ENCODE assay signal across 24 mouse cellular contexts in the genomic region with DNA sequence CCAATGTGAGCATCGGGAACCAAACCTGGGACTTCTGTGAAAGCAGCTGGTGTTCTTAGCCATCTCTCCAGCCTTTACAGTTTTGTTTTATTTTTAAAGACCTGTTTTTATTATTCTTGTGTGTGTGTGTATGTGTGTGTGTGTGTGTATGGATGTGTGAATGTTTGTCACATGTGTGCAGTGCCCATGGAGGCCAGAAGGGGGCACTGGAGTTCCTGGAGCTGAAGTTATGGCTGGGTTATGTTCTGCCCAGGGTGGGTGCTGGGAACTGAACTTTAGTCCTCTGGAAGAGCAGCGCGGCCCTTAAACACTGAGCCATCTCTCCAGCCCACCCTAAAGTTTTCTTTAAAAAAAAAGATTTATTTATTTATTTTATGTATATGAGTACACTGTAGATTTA. TPM values are rescaled to one million over a fixed set of nuclear protein-coding genes. Genes with fewer than 3 reads are reported as not detected.
DNase-seq lines count a peak whose midpoint lies in the region; ATAC-seq and TF ChIP-seq lines count a peak whose summit lies in the region.
"Had no signal": no experiment of that assay in that cellular context is flagged by ENCODE, and none has a peak within 500 bp of the region (broad histone marks: within the 10 kb centered on the region; RNA-seq: fewer than 3 reads in every experiment).

No protein-coding gene starts in this region.

- no peaks in the 10 kb centered on the region for H3K4me1 ChIP-seq in hindbrain, postnatal 0 days (ENCODE audit: insufficient read depth, low read length)
- H3K4me1 ChIP-seq in hindbrain, embryonic 12.5 days: no peaks in the 10 kb centered on the region
- H3K4me1 ChIP-seq in liver, postnatal 0 days (ENCODE audit: insufficient read depth): no peaks in the 10 kb centered on the region
- peaks cover 53% of the 10 kb centered on the region for H3K4me1 ChIP-seq in E14TG2a.4 (replicated peaks; ENCODE audit: low read depth, low read length)
- peaks cover 6% of the 10 kb centered on the region; the same call in 1 of the 2 replicates for H3K4me1 ChIP-seq in forebrain, embryonic 10.5 days
- H3K4me1 ChIP-seq: limb, embryonic 12.5 days; midbrain, embryonic 15.5 days; neural tube, embryonic 15.5 days had no signal

- DNase-seq in hindbrain, postnatal 0 days (ENCODE audit: low spot score): no peak
- DNase-seq in liver, postnatal 0 days: no peak
- no peak for DNase-seq in liver
- DNase-seq in ZHBTc4 (ENCODE audit: low read depth, low spot score): peak; percentile 36
- DNase-seq in forebrain, embryonic 10.5 days (ENCODE audit: extremely low spot score, low spot score): no peak
- DNase-seq: adrenal gland, postnatal 14 days; cerebellum, adult 8-10 months; cerebellum, postnatal 36 days; gastrocnemius, postnatal 14 days; heart, adult 11 months; heart, postnatal 14 days; kidney, postnatal 36 days; layer of hippocampus, postnatal 36 days; right cerebral cortex, adult 18-20 months; right cerebral cortex, postnatal 4 days had no signal

- H3K9me3 ChIP-seq in hindbrain, postnatal 0 days (ENCODE audit: low read length): no peaks in the 10 kb centered on the region
- H3K9me3 ChIP-seq in hindbrain, embryonic 12.5 days (replicated peaks): peaks cover 11% of the 10 kb centered on the region
- H3K9me3 ChIP-seq in liver, postnatal 0 days (ENCODE audit: low read length): peaks cover 9% of the 10 kb centered on the region
- H3K9me3 ChIP-seq in E14TG2a.4 (ENCODE audit: low read length): no peaks in the 10 kb centered on the region; the same call in 1 of the 2 replicates
- peaks cover 17% of the 10 kb centered on the region for H3K9me3 ChIP-seq in forebrain, embryonic 10.5 days
- H3K9me3 ChIP-seq: midbrain, embryonic 15.5 days had no signal

- peaks cover 13% of the 10 kb centered on the region; the same call in 1 of the 2 replicates for H3K36me3 ChIP-seq in hindbrain, postnatal 0 days (ENCODE audit: insufficient read depth, low read length)
- peaks cover 26% of the 10 kb centered on the region for H3K36me3 ChIP-seq in hindbrain, embryonic 12.5 days
- peaks cover 81% of the 10 kb centered on the region for H3K36me3 ChIP-seq in liver, postnatal 0 days (replicated peaks; ENCODE audit: insufficient read depth, low read length)
- peaks cover 59% of the 10 kb centered on the region for H3K36me3 ChIP-seq in E14TG2a.4 (ENCODE audit: insufficient read depth, low read length)
- H3K36me3 ChIP-seq in forebrain, embryonic 10.5 days (replicated peaks): peaks cover 76% of the 10 kb centered on the region
- H3K36me3 ChIP-seq: midbrain, embryonic 15.5 days had no signal

- no peak overlapping the region for H3K4me2 ChIP-seq in hindbrain, postnatal 0 days (ENCODE audit: low read depth, low read length)
- no peak overlapping the region for H3K4me2 ChIP-seq in hindbrain, embryonic 12.5 days (replicated peaks)
- no peak overlapping the region for H3K4me2 ChIP-seq in liver, postnatal 0 days (ENCODE audit: low read depth, low read length)
- H3K4me2 ChIP-seq: heart, embryonic 13.5 days; limb, embryonic 12.5 days; midbrain, embryonic 15.5 days; neural tube, embryonic 15.5 days had no signal

- H3K4me3 ChIP-seq in hindbrain, postnatal 0 days (ENCODE audit: low read length): no peak overlapping the region
- H3K4me3 ChIP-seq in hindbrain, embryonic 12.5 days: no peak overlapping the region
- no peak overlapping the region for H3K4me3 ChIP-seq in liver, postnatal 0 days (ENCODE audit: low read depth, low read length)
- no peak overlapping the region for H3K4me3 ChIP-seq in E14TG2a.4 (replicated peaks; ENCODE audit: low read length)
- no peak overlapping the region for H3K4me3 ChIP-seq in forebrain, embryonic 10.5 days
- H3K4me3 ChIP-seq: heart, embryonic 13.5 days; limb, embryonic 12.5 days; megakaryocyte, embryonic 14.5 days; midbrain, embryonic 15.5 days; neural tube, embryonic 15.5 days had no signal

- no peak overlapping the region for H3K9ac ChIP-seq in hindbrain, postnatal 0 days (replicated peaks; ENCODE audit: low read length)
- no peak overlapping the region for H3K9ac ChIP-seq in hindbrain, embryonic 12.5 days
- no peak overlapping the region for H3K9ac ChIP-seq in liver, postnatal 0 days (replicated peaks)
- H3K9ac ChIP-seq: heart, embryonic 13.5 days; limb, embryonic 12.5 days; midbrain, embryonic 15.5 days; neural tube, embryonic 15.5 days had no signal

- no peak for TF ChIP-seq EP300 in liver, postnatal 0 days (IDR thresholded peaks at IDR 0.05; ENCODE audit: low read depth)

- H3K27ac ChIP-seq in hindbrain, postnatal 0 days: no peak overlapping the region
- H3K27ac ChIP-seq in hindbrain, embryonic 12.5 days: no peak overlapping the region
- H3K27ac ChIP-seq in liver, postnatal 0 days (ENCODE audit: low read depth): no peak overlapping the region
- no peak overlapping the region for H3K27ac ChIP-seq in forebrain, embryonic 10.5 days
- H3K27ac ChIP-seq: heart, embryonic 13.5 days; limb, embryonic 12.5 days; midbrain, embryonic 15.5 days; neural tube, embryonic 15.5 days had no signal

- ATAC-seq in hindbrain, postnatal 0 days: no peak
- ATAC-seq in hindbrain, embryonic 12.5 days (ENCODE audit: low FRiP score): no peak
- no peak for ATAC-seq in liver, postnatal 0 days
- ATAC-seq: CD4-positive, CD25-positive, alpha-beta regulatory T cell, adult 4 months; forebrain, embryonic 14.5 days; midbrain, embryonic 15.5 days had no signal

- peak; percentile 28; the same call in 1 of the 2 replicates for TF ChIP-seq CTCF in hindbrain, postnatal 0 days (IDR thresholded peaks at IDR 0.05; ENCODE audit: low read depth)
- TF ChIP-seq CTCF in liver, postnatal 0 days (IDR thresholded peaks at IDR 0.05; ENCODE audit: low read depth): peak; percentile 42
- peak; percentile 47 for TF ChIP-seq CTCF in E14TG2a.4 (conservative IDR thresholded peaks at IDR 0.05; ENCODE audit: low read length)

- WGBS in hindbrain, postnatal 0 days: 98% methylated on average over 3 of the region's 3 CpGs
- 98% methylated on average over 3 of the region's 3 CpGs for WGBS in hindbrain, embryonic 12.5 days
- WGBS in liver, postnatal 0 days (ENCODE audit: insufficient replicate concordance): 90% methylated on average over 3 of the region's 3 CpGs
- 96% methylated on average over 3 of the region's 3 CpGs for WGBS in forebrain, embryonic 10.5 days

- H3K27me3 ChIP-seq in hindbrain, postnatal 0 days (ENCODE audit: insufficient read depth, low read length): no peaks in the 10 kb centered on the region
- H3K27me3 ChIP-seq in hindbrain, embryonic 12.5 days: no peaks in the 10 kb centered on the region
- no peaks in the 10 kb centered on the region for H3K27me3 ChIP-seq in liver, postnatal 0 days (ENCODE audit: insufficient read depth, low read length)
- H3K27me3 ChIP-seq in E14TG2a.4 (ENCODE audit: insufficient read depth, low read length): no peaks in the 10 kb centered on the region
- no peaks in the 10 kb centered on the region for H3K27me3 ChIP-seq in forebrain, embryonic 10.5 days (ENCODE audit: poor library complexity, severe bottlenecking)
- H3K27me3 ChIP-seq: heart, embryonic 13.5 days; limb, embryonic 12.5 days; megakaryocyte, embryonic 14.5 days; midbrain, embryonic 15.5 days; neural tube, embryonic 15.5 days had no signal

RNA-seq across cellular contexts. Expression of a gene that starts 12.3 kb away (rescaled TPM):
- total RNA-seq in hindbrain, postnatal 0 days (2014; rRNA removed): 26.2 and 27.4 TPM in 2 replicates
- polyA plus RNA-seq in hindbrain, postnatal 0 days (2015; fragmentation: Nextera tagmentation; extraction: Ambion mirVana): 44.7 and 47.0 TPM in 2 replicates
- 31.4 and 31.5 TPM in 2 replicates for polyA plus RNA-seq in hindbrain, embryonic 12.5 days (2016; fragmentation: Nextera tagmentation; extraction: Ambion mirVana)
- 26.3 and 29.3 TPM in 2 replicates for polyA plus RNA-seq in liver, postnatal 0 days (2015; fragmentation: Nextera tagmentation; extraction: Ambion mirVana)
- polyA plus RNA-seq in forebrain, embryonic 10.5 days (2016; fragmentation: Nextera tagmentation; extraction: Ambion mirVana): 32.2 and 35.6 TPM in 2 replicates

RNA-seq across cellular contexts. Expression of a gene that starts 13.9 kb away (rescaled TPM):
- total RNA-seq in hindbrain, postnatal 0 days (2014; rRNA removed): 24.9 and 31.4 TPM in 2 replicates
- polyA plus RNA-seq in hindbrain, postnatal 0 days (2015; fragmentation: Nextera tagmentation; extraction: Ambion mirVana): 43.2 and 52.3 TPM in 2 replicates
- polyA plus RNA-seq in hindbrain, embryonic 12.5 days (2016; fragmentation: Nextera tagmentation; extraction: Ambion mirVana): 23.5 and 34.7 TPM in 2 replicates
- polyA plus RNA-seq in liver, postnatal 0 days (2015; fragmentation: Nextera tagmentation; extraction: Ambion mirVana): 291 and 304 TPM in 2 replicates
- polyA plus RNA-seq in forebrain, embryonic 10.5 days (2016; fragmentation: Nextera tagmentation; extraction: Ambion mirVana): 33.2 and 36.6 TPM in 2 replicates

RNA-seq across cellular contexts. Expression of a gene that starts 14.0 kb away (rescaled TPM):
- 34.4 and 39.8 TPM in 2 replicates for total RNA-seq in hindbrain, postnatal 0 days (2014; rRNA removed)
- polyA plus RNA-seq in hindbrain, postnatal 0 days (2015; fragmentation: Nextera tagmentation; extraction: Ambion mirVana): 73.7 and 83.0 TPM in 2 replicates
- polyA plus RNA-seq in hindbrain, embryonic 12.5 days (2016; fragmentation: Nextera tagmentation; extraction: Ambion mirVana): 53.3 and 56.0 TPM in 2 replicates
- 19.3 and 20.8 TPM in 2 replicates for polyA plus RNA-seq in liver, postnatal 0 days (2015; fragmentation: Nextera tagmentation; extraction: Ambion mirVana)
- polyA plus RNA-seq in forebrain, embryonic 10.5 days (2016; fragmentation: Nextera tagmentation; extraction: Ambion mirVana): 61.3 and 64.0 TPM in 2 replicates

RNA-seq across cellular contexts. Expression of a gene that starts 58.0 kb away (rescaled TPM):
- total RNA-seq in hindbrain, postnatal 0 days (2014; rRNA removed): 35.6 and 38.1 TPM in 2 replicates
- 46.7 and 48.7 TPM in 2 replicates for polyA plus RNA-seq in hindbrain, postnatal 0 days (2015; fragmentation: Nextera tagmentation; extraction: Ambion mirVana)
- polyA plus RNA-seq in hindbrain, embryonic 12.5 days (2016; fragmentation: Nextera tagmentation; extraction: Ambion mirVana): 57.0 and 62.9 TPM in 2 replicates
- polyA plus RNA-seq in liver, postnatal 0 days (2015; fragmentation: Nextera tagmentation; extraction: Ambion mirVana): 23.8 and 26.0 TPM in 2 replicates
- polyA plus RNA-seq in forebrain, embryonic 10.5 days (2016; fragmentation: Nextera tagmentation; extraction: Ambion mirVana): 54.9 and 57.0 TPM in 2 replicates
